Mouse (Mus musculus): ENCODE measurements at regions not wholly inside any gene's neighbourhood (a gene's known extent, or its start where the extent isn't known, plus 50 kb on each side); places are given as distances from the start of the nearest gene placed in this dataset.
"Not testable (repeated sequence)": the region's sequence is repeated elsewhere in the genome, so short reads cannot be mapped to it uniquely, and the experiment has no call there.

DNA sequence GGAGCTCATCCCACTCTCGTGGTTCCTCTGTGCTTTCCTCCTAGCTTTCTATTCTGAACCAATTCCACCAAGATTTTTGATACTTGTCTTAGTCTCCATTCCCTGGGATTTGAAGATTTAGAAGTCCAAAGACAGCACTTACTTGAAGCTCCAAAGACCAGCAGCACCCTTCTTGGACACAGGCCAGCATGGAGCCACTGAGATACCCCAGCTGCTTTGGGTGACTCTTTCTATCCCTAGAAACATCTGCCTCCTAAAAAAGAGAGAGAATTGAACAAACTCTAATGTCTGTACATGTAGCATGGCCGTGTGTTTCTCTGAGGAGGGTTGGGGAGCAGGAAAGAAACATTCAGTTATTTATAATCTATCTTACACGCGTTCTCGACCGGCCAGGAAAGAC is 235.5 kb downstream of the Snx19 start:
- no peak for DNase-seq

DNA sequence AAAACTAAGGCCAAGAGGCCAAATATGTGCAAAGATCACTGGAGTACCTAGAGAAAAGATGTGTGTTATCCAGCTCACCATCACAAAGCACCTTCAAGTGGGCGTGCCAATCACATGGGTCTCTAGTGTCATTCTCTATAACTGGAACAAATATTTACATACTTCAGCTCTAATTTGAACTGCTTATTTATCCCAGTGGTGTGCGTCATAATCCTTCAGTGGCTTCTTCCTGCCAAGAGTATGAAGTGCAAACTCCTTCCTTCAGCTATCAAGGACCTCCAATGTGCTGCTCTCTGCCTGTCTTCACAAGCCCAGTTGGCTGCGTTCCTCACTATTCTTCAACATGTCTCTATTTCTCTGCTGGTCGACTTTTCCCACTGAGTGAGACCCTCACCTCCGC is 227.1 kb downstream of the Snx19 start:
- no peak for DNase-seq

DNA sequence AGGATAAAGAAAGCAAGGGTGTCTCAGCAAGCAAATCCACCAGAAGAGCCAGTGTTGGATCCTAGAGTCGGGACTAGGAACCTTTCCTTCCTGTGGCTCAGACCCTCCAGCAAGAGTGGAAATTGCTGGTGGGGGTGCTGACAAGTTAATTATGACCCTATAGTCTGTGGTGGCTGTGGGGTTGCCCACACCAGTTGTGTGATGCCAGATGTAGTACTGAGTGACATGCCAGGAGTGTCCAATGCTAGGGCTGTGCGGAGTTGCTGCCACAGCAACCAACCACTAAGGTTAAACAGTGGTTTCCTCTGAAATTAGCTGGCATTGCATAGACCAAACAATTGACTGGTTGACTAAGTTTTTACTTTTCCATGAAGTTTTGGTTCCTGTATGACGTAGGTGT is 226.3 kb downstream of the Snx19 start:
- no peak for DNase-seq

DNA sequence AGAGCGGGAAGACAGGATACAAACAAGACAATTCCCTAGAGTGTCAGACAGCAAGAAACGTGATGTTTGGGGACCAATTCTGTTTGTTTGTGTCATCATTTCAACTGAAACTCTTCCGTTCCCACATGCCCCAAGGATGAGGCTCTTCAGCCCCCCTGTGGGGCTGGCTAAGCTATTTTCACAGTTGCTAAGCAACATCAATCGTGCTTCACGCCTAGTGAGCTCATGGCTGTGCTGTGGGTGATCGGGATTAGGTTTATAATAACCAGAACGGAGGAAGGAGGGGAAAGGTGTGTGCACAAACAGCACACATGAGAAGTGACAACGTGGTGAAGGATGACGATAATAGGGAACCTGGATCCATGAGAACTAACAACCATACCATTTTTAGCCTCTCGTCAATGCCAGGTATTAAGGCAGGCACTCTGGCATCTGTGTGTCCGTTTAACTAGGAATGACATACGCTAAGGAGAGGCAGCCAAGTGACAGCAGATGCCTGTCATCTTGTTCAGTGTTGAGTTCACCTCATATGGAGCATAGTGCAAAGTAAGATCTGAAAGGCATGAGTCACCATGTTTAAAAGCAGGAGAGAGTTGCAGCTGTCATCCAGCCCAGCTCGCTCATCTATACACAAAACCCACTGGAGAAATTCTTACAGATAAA is 222.6 kb downstream of the Snx19 start:
- DNase-seq: no peak

- DNase-seq: no peak
Measured at GRCm38 (mm10) chr9:30633741-30634470, 207.0 kb downstream of the Snx19 start.

DNA sequence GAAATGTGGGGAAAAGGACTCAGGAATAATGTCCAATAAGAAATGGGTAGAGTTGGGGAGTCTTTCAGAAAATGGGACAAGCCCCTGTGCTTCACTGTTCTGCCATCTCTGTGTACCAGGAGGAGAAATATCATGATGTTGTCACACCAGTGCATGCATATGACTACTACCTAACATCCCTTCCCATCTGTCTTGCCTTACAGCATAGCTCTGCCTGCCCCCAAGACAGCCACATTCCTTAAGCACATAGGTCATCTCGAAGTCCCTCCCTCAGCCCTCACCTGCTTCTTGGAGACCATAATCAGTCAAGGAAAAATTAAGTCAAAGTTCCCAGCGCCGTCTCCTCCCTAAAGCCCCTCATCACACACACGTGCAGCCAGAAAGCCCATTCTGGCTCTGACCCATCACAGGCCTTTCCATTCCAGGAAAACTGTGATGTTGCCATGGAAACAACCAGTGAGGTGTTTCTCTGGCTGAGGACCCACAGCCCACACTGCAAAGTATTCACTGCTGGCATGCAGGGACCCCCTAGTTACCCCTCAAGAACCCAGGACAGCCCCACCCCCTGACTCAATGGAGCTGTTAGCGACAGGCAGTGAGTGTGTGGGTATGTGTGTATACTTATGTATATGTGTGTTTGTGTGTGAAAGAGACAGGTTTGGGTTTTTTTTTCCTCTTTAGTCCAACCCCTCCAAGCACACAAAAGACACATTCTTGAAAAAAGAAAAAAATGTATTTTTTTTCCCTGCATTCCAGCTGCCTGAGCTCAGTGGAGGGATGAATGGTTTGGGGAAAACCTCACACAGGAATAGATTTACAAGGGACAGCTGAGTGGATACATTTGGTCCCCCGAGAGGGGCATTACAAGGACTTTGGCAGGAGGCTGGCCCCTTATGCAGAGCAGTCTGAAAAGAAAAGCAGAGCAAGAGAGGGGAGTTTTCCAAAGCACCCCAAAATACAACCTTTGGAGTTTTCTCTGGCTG is 205.5 kb downstream of the Snx19 start:
- DNase-seq: peak; percentile 55

GRCm38 (mm10) chr9:30625635-30626034 is 198.7 kb downstream of the Snx19 start:
- DNase-seq: no peak

GRCm38 (mm10) chr9:30625090-30625489 is 198.2 kb downstream of the Snx19 start:
- no peak for DNase-seq

DNA sequence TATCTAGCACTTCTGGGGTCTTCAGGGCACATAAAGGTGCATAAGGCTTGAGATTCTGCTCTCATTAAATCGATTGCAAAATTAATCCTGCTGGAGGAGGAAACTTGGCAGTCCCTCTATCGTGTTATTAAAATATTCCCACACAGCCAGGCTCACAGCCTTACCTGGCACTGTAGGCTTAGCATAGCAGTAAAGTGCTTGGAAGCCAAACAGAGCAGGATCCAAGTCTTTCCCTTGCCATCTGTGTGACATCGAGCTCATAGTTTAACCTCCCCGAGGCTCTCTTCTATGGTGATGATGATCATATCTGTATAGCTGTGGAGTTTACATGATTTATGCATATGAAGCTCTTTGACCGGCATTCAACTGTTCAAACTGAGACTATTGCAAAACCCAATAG is 197.6 kb downstream of the Snx19 start:
- DNase-seq: no peak

GRCm38 (mm10) chr9:30619325-30619724 is 192.4 kb downstream of the Snx19 start:
- no peak for DNase-seq

GRCm38 (mm10) chr9:30618181-30618580 is 191.3 kb downstream of the Snx19 start:
- DNase-seq: no peak

DNA sequence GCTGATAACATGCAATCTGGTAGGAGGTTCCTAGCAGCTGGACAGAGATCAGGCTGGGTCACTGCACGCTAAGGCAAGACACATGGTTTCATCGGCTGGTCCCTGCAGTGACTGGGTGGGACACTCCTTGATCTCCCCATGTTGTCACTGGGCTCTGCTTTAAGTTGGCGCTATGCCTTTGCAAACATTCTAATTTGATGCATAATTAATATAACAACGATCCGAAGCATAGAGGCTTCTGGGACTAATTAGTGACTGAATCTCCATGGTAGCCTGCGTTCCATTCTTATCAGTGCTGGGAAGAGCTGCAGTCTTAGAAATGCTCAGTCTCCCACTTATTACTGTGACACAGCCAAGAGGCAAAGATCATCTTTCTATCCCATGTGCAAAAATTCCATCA is 186.8 kb downstream of the Snx19 start:
- no peak for DNase-seq

- DNase-seq: no peak
Measured at GRCm38 (mm10) chr9:30613003-30613552, 186.2 kb downstream of the Snx19 start.

- no peak for DNase-seq
Measured at GRCm38 (mm10) chr9:30610328-30610727, 183.4 kb downstream of the Snx19 start.

GRCm38 (mm10) chr9:30599756-30600155 is 172.8 kb downstream of the Snx19 start:
- DNase-seq: no peak

DNA sequence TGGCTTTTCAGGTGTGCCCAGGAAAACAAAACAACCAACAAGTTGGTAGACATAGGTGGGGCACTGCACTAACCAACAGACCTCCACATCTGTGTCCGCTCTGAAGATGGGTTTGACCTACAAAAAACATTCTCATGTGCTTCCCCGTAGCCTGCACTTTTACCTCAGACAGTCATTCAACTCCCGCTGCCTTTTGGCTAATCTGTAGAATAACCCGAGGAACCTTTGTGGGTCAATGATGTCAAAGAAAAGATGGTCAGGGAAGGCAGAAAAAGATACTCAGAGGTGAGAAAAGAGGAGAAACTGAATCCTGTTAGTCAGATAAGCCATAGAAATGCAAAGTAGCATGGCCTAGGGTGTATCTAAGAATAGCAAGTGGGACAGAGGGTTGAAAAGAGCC is 170.8 kb downstream of the Snx19 start:
- no peak for DNase-seq

DNA sequence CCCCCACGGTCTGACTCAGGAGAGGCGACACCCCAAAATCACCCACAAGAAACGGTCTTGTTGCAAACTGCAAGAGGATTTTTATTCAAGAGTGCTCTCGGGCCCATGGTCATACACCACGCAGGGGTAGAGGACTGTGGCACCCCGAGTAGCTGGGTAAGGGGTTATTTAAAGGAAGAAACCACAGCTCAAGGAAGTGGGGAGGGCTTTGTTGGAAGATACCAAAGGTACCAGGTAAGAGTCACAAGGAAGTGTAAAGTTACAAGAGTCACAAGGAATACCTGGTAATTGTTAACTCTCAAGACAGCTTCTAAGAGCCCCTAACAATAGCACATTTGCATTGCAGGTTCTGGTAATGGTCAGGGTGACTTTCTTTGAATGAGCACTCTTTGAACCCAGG is 170.2 kb downstream of the Snx19 start:
- DNase-seq: not testable (repeated sequence)

GRCm38 (mm10) chr9:30592601-30593000 is 165.7 kb downstream of the Snx19 start:
- no peak for DNase-seq

DNA sequence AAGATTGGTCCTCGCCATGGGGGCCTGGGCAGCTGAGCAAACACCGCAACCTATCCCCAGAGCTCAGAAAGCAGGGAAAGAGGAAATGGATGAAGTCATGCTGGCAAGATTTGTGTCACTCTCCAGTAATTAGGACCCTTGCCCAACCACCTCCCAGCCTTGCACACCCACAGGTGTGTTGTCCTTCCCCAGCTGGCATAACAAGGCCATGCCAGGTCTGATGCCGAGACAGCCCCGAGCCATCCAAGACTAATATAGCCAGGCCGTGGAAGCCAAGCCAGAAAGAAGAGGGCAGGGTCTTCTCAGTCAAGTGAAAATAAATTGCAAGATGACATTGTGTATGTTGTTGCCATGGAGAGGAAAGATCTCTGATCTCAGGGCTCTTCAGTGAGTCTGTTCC is 164.3 kb downstream of the Snx19 start:
- DNase-seq: no peak

DNA sequence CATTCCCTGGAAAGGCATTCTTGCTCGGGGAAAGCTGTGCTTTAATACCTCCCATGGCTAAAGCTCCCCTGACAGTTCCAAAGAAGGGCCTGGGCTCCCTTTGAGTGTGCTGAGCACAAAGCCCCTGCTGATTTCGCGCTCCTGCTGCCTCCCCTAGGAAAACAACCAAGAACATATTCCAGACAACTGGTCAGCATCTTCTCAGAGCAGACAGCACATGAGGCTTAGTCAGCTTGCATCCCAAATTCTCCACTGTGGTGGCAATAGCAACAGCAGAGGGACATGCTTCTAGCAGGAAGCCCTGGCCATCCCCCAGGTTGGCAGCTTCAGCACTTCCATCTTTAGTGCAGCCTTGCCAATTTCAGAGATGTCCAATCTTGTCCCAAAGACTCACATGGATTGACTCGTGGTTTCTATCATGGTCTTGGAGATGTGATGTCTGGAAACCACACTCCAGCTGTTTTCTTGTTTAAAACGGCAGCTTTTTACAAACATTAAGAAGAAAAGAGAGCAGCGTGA is 163.8 kb downstream of the Snx19 start:
- DNase-seq: no peak

DNA sequence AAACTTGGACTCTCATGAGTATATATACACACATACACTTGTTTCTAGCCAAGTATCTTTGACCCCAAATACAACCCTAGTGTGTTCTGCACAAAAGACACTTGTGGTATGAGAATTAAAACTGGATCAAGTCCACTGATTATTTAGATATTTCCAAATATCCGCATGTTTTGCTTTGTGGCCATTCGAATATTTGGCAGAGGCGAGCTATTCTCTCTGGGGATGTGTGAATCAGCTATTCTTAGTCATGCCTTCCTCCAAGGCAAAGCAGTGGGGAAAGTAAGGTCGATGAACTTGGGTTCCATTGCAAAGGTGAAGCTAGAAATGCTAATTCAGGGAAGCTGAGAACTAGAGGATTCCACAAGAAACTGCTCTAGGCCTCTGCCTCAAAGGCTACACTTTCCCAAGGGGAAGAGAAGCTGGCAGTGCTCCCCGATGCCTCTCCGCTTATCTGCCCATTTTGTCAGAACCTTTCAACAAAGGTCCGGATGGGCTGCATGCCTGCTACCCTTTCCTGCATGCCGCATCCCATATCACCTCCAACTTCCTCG is 154.4 kb downstream of the Snx19 start:
- no peak for DNase-seq

DNA sequence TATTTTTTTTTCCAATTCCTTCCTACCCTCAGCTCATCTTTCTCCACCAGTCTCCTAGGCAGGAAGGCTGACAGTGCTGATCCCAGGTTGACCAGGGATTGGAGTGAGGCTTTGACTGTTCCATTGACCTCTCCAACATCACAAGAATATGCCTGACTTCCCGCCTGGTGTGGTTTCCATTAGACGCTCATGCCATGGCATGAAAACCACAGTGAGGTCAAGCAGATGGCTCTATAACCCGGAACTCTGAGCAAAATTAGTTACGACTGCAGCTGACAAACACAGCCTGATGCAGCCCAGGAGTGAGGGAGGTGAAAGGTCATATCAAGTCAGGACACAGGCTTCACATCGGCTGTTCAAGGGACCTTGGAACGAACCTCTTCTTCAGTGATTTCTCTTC is 153.6 kb downstream of the Snx19 start:
- DNase-seq: peak; percentile 28

DNA sequence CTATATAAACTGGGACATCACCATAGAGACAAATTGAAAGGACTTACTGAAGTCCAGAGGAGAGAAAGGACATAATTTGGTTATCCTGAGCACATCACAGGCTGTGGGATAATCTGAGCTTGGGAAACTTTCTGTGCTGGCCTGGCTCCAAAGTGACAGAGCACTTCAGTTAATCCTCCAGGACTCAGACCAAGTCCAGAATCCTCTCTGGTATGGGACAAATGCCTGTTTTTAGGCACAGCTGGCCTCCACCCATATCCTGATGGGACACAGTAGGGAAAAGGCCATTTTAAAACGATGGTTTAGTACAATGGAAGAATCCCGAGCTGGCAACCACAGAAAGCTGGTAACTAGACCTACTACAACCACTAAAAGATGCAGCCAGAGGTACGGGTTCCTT is 151.3 kb downstream of the Snx19 start:
- no peak for DNase-seq

All from embryo, embryonic 11 days (tissue).